Mouse (Mus musculus) Muller cell, postnatal 12 days (primary cell): Measurements from ENCODE around the gene Chrna4.

Experiments used
- DNase-seq: peaks from one replicate; pipeline ENCODE4 v3.0.0-alpha.2; 2015; ENCODE audit errors: inconsistent ontology term

The Chrna4 gene

GRCm38 (mm10) chr2:181043437-181043836 lies at the start of gene Chrna4:
Gene Chrna4 (minus strand): TSS chr2:181043546.
- DNase-seq: peak; percentile 65

GRCm38 (mm10) chr2:181090123-181090522 lies 46.8 kb upstream of the Chrna4 start:
- DNase-seq: no peak

- DNase-seq: no peak
These were observed 41.7 kb upstream of the Chrna4 start for GRCm38 (mm10) chr2:181084997-181085396.

- no peak for DNase-seq
These were observed 40.6 kb upstream of the Chrna4 start for GRCm38 (mm10) chr2:181083945-181084344.

- DNase-seq: peak; percentile 50
These were observed 37.5 kb upstream of the Chrna4 start for GRCm38 (mm10) chr2:181080886-181081285.

- no peak for DNase-seq
These were observed 36.2 kb upstream of the Chrna4 start for GRCm38 (mm10) chr2:181079518-181079917.

- DNase-seq: no peak
These were observed 35.6 kb upstream of the Chrna4 start for GRCm38 (mm10) chr2:181078908-181079307.

GRCm38 (mm10) chr2:181075501-181075900 lies 32.2 kb upstream of the Chrna4 start:
- DNase-seq: no peak

GRCm38 (mm10) chr2:181072403-181072714 lies 29.0 kb upstream of the Chrna4 start:
- no peak for DNase-seq

- peak; percentile 75 for DNase-seq
These were observed 28.5 kb upstream of the Chrna4 start for GRCm38 (mm10) chr2:181071706-181072402.

GRCm38 (mm10) chr2:181070136-181070535 lies 26.8 kb upstream of the Chrna4 start:
- no peak for DNase-seq

GRCm38 (mm10) chr2:181068499-181068898 lies 25.2 kb upstream of the Chrna4 start:
- no peak for DNase-seq

- no peak for DNase-seq
These were observed 22.5 kb upstream of the Chrna4 start for GRCm38 (mm10) chr2:181065827-181066226.

- DNase-seq: peak; percentile 51
These were observed 16.8 kb upstream of the Chrna4 start for GRCm38 (mm10) chr2:181060127-181060526.

- DNase-seq: no peak
These were observed 14.8 kb upstream of the Chrna4 start for GRCm38 (mm10) chr2:181058193-181058592.

GRCm38 (mm10) chr2:181057341-181057740 lies 14.0 kb upstream of the Chrna4 start:
- no peak for DNase-seq

- no peak for DNase-seq
These were observed 8.8 kb upstream of the Chrna4 start for GRCm38 (mm10) chr2:181052171-181052570.

GRCm38 (mm10) chr2:181048986-181049385 lies 5.6 kb upstream of the Chrna4 start:
- DNase-seq: no peak

GRCm38 (mm10) chr2:181048252-181048945 lies 5.1 kb upstream of the Chrna4 start:
- DNase-seq: peak; percentile 38

GRCm38 (mm10) chr2:181044001-181044400 lies 655 bp upstream of the Chrna4 start:
- DNase-seq: peak; percentile 52

GRCm38 (mm10) chr2:181042376-181042775 lies 970 bp downstream of the Chrna4 start:
- no peak for DNase-seq

- DNase-seq: no peak
These were observed 1.4 kb downstream of the Chrna4 start for GRCm38 (mm10) chr2:181041941-181042340.

- DNase-seq: no peak
These were observed 4.0 kb downstream of the Chrna4 start for GRCm38 (mm10) chr2:181039356-181039680.
